Mouse (Mus musculus): Measurements from ENCODE around the gene Prkce.

- no peak for TF ChIP-seq CHD2 (IDR thresholded peaks at IDR 0.05; ENCODE audit: low read depth, low read length)
- TF ChIP-seq HCFC1 (IDR thresholded peaks at IDR 0.05; ENCODE audit: borderline replicate concordance, insufficient read depth, low read length), result no peak
Observed at GRCm38 (mm10) chr17:86269639-86270038, 102.1 kb downstream of the Prkce start.
